Mouse (Mus musculus): ENCODE measurements at regions not wholly inside any gene's neighbourhood (a gene's known extent, or its start where the extent isn't known, plus 50 kb on each side); places are given as distances from the start of the nearest gene placed in this dataset.
"Not testable (repeated sequence)": the region's sequence is repeated elsewhere in the genome, so short reads cannot be mapped to it uniquely, and the experiment has no call there.

DNA sequence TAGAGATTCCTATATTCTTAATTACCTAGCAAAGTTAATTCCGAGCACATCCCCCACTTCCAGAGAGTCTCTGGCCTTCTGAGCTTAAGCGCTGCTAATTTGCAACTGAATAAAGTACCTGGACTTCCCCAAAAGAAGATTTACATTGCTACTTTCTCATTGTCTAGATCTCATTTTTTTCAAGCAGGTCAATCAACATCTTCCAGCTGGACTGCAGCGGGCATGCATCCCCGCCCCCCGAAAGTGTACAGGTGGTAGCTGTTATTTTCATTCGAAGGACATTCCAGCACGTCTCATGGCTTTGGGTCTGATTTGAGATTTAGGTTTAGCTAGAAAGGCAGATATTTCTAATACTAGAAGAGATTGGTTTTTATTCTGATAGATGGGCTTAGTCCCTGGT, 193.3 kb downstream of the Stard3nl start:
- not testable (repeated sequence) for H3K4me1 ChIP-seq (replicated peaks); H3K27ac ChIP-seq; H3K9me3 ChIP-seq; H3K27me3 ChIP-seq (ENCODE audit: insufficient read depth, poor library complexity, severe bottlenecking); H3K4me3 ChIP-seq; DNase-seq (ENCODE audit: low spot score); H3K36me3 ChIP-seq
- 91% methylated on average over 7 of the region's 7 CpGs for WGBS
